Mouse (Mus musculus) embryo, embryonic 11.5 days (tissue): ENCODE measurements around the gene Gdpd3.

Experiments
- DNase-seq: peaks from one replicate; pipeline ENCODE4 v3.0.0-alpha.2; 2012; ENCODE audit warnings: low read depth, low spot score

The Gdpd3 gene

GRCm38 (mm10) chr7:126789141-126789540 lies 23.0 kb downstream of the Gdpd3 start:
- DNase-seq: no peak

- DNase-seq: peak; percentile 96
Observed at GRCm38 (mm10) chr7:126791851-126792720, 26.0 kb downstream of the Gdpd3 start, which contains the start of gene Ppp4c. Gene Ppp4c (minus strand): TSS chr7:126792496.

GRCm38 (mm10) chr7:126792721-126793443 lies 26.7 kb downstream of the Gdpd3 start:
- no peak for DNase-seq

- no peak for DNase-seq
Observed at GRCm38 (mm10) chr7:126793456-126794270, 27.5 kb downstream of the Gdpd3 start.

GRCm38 (mm10) chr7:126794271-126794605 lies 28.1 kb downstream of the Gdpd3 start:
- no peak for DNase-seq

- no peak for DNase-seq
Observed at GRCm38 (mm10) chr7:126795387-126796317, 29.5 kb downstream of the Gdpd3 start.

- no peak for DNase-seq
Observed at GRCm38 (mm10) chr7:126796350-126796932, 30.3 kb downstream of the Gdpd3 start.

- no peak for DNase-seq
Observed at GRCm38 (mm10) chr7:126797411-126798126, 31.4 kb downstream of the Gdpd3 start, which contains the start of gene Fam57b. Gene Fam57b (plus strand): TSS chr7:126797668.

GRCm38 (mm10) chr7:126798127-126799049 lies 32.3 kb downstream of the Gdpd3 start:
- DNase-seq: no peak

GRCm38 (mm10) chr7:126799050-126799467 lies 32.9 kb downstream of the Gdpd3 start:
- peak; percentile 95 for DNase-seq

GRCm38 (mm10) chr7:126799468-126800268 lies 33.5 kb downstream of the Gdpd3 start:
- DNase-seq: peak; percentile 81

GRCm38 (mm10) chr7:126800269-126801056 lies 34.3 kb downstream of the Gdpd3 start:
- no peak for DNase-seq

- no peak for DNase-seq
Observed at GRCm38 (mm10) chr7:126801057-126801422, 34.9 kb downstream of the Gdpd3 start.

- DNase-seq: no peak
Observed at GRCm38 (mm10) chr7:126802134-126802889, 36.2 kb downstream of the Gdpd3 start.

GRCm38 (mm10) chr7:126803181-126803580 lies 37.0 kb downstream of the Gdpd3 start:
- DNase-seq: no peak

- DNase-seq: no peak
Observed at GRCm38 (mm10) chr7:126803751-126804150, 37.6 kb downstream of the Gdpd3 start.
